Mouse (Mus musculus): ENCODE measurements at regions not wholly inside any gene's neighbourhood (a gene's known extent, or its start where the extent isn't known, plus 50 kb on each side); places are given as distances from the start of the nearest gene placed in this dataset.

- TF ChIP-seq CTCF (IDR thresholded peaks at IDR 0.05; ENCODE audit: control insufficient read depth, insufficient read depth, low read length) (peak; percentile 82), POLR2A (IDR thresholded peaks at IDR 0.05; ENCODE audit: borderline replicate concordance, control insufficient read depth, low read depth, low read length) (no peak)
Measured at GRCm38 (mm10) chr6:135444661-135445060, 82.3 kb downstream of the Emp1 start.
